Mouse (Mus musculus) liver, embryonic 14.5 days (tissue): ENCODE measurements around the gene Pigk.

ENCODE experiments used
- CTCF ChIP-seq: IDR thresholded peaks from 2 replicates; pipeline ENCODE4 v1.5.1; 2016; ENCODE audit warnings: antibody characterized with exemption, low read depth, control low read depth
- EP300 ChIP-seq: IDR thresholded peaks from 2 replicates; pipeline ENCODE4 v1.6.1; 2016; ENCODE audit warnings: antibody characterized with exemption, low read depth

- TF ChIP-seq CTCF (no peak), EP300 (no peak)
Observed at GRCm38 (mm10) chr3:152733513-152733912, 19.6 kb downstream of the Pigk start.
